Mouse (Mus musculus) lung, postnatal 0 days (tissue): ENCODE results near the gene Sulf2. TPM values are rescaled to one million over a fixed set of nuclear protein-coding genes. Genes with fewer than 3 reads are reported as not detected.
"Not testable (repeated sequence)": the region's sequence is repeated elsewhere in the genome, so short reads cannot be mapped to it uniquely, and the experiment has no call there.

Source experiments
- ATAC-seq: fragments of 200-750 bp; cut with Nextera tagmentation; 2 replicates; pipeline ENCODE4 v1.8.0; 2017; ENCODE audit warnings: moderate library complexity
- DNase-seq: peaks from one replicate; pipeline ENCODE4 v3.0.0-alpha.2; 2016; ENCODE audit warnings: low spot score
- H3K27ac ChIP-seq: fragments of 300-500 bp; sonication (generic); 2 replicates; pipeline ENCODE4 v1.5.1; 2014; ENCODE audit warnings: antibody characterized with exemption, mild to moderate bottlenecking, low read length, mixed read lengths
- H3K27me3 ChIP-seq: fragments of 300-500 bp; sonication (generic); replicated peaks from 2 replicates; pipeline ENCODE4 v1.6.1; 2014; ENCODE audit warnings: low read length, mixed read lengths; ENCODE audit not compliant: insufficient read depth
- H3K36me3 ChIP-seq: fragments of 300-500 bp; sonication (generic); 2 replicates; pipeline ENCODE4 v1.6.1; 2014; ENCODE audit warnings: low read length, mixed read lengths; ENCODE audit not compliant: insufficient read depth
- H3K4me1 ChIP-seq: fragments of 300-500 bp; sonication (generic); 2 replicates; pipeline ENCODE4 v1.6.1; 2014; ENCODE audit warnings: antibody characterized with exemption, low read depth, low read length, mixed read lengths; ENCODE audit not compliant: insufficient read depth
- H3K4me2 ChIP-seq: fragments of 300-500 bp; sonication (generic); replicated peaks from 2 replicates; pipeline ENCODE4 v1.6.1; 2014; ENCODE audit warnings: low read depth, mild to moderate bottlenecking, low read length, moderate library complexity, mixed read lengths
- H3K4me3 ChIP-seq: fragments of 300-500 bp; sonication (generic); 2 replicates; pipeline ENCODE4 v1.5.1; 2014; ENCODE audit warnings: low read depth, low read length
- H3K9ac ChIP-seq: fragments of 300-500 bp; sonication (generic); replicated peaks from 2 replicates; pipeline ENCODE4 v1.6.1; 2014; ENCODE audit warnings: low read depth, mild to moderate bottlenecking
- H3K9me3 ChIP-seq: fragments of 300-500 bp; sonication (generic); 2 replicates; pipeline ENCODE4 v1.6.1; 2016; ENCODE audit warnings: low read length, mixed read lengths
- CTCF ChIP-seq: IDR thresholded peaks from 2 replicates; pipeline ENCODE4 v1.5.1; 2016; ENCODE audit warnings: antibody characterized with exemption, mild to moderate bottlenecking
- EP300 ChIP-seq: IDR thresholded peaks from 2 replicates; pipeline ENCODE4 v1.6.1; 2016; ENCODE audit warnings: antibody characterized with exemption, mild to moderate bottlenecking, control low read depth
- WGBS: fragments of 180-500 bp; shearing (Covaris S2); extraction: QIAGEN DNeasy Blood & Tissue Kit; methylation state at CpG from one replicate; pipeline ENCODE4 v1.1.7; 2014; 5-methylcytosine and 5-hydroxymethylcytosine counted together
- polyA plus RNA-seq: library from polyadenylated mRNA; unstranded; fragments of >200 nt; fragmentation: Nextera tagmentation; extraction: Ambion mirVana; gene quantifications from 2 replicates; pipeline ENCODE4 v1.2.1, GENCODE M21; 2015

Sulf2 gene
- polyA plus RNA-seq, 1 experiment from 2014 or later: 13.6 TPM

GRCm38 (mm10) chr2:166195041-166195440 is 39.6 kb upstream of the Sulf2 start:
- Histone ChIP-seq H3K4me3 (no peak overlapping the region), H3K9me3 (no peaks in the 10 kb centered on the region), H3K27me3 (no peaks in the 10 kb centered on the region), H3K27ac (no peak overlapping the region), H3K9ac (no peak overlapping the region), H3K36me3 (no peaks in the 10 kb centered on the region), H3K4me1 (no peaks in the 10 kb centered on the region), H3K4me2 (no peak overlapping the region)
- ATAC-seq (no peak), DNase-seq (no peak)
- no peak for TF ChIP-seq CTCF
- TF ChIP-seq EP300: no peak
- 68% methylated on average over 6 of the region's 6 CpGs for whole genome bisulfite sequencing

GRCm38 (mm10) chr2:166194112-166194758 is 38.8 kb upstream of the Sulf2 start:
- Histone ChIP-seq H3K27ac (no peak overlapping the region), H3K4me2 (no peak overlapping the region), H3K9me3 (no peaks in the 10 kb centered on the region), H3K27me3 (no peaks in the 10 kb centered on the region), H3K36me3 (no peaks in the 10 kb centered on the region), H3K9ac (no peak overlapping the region), H3K4me3 (no peak overlapping the region), H3K4me1 (no peaks in the 10 kb centered on the region)
- TF ChIP-seq EP300 (no peak), CTCF (no peak)
- DNase-seq: no peak
- WGBS: 68% methylated on average over 16 of the region's 16 CpGs
- no peak for ATAC-seq

- H3K27ac ChIP-seq: no peak overlapping the region
- TF ChIP-seq CTCF (no peak), EP300 (no peak)
- no peak overlapping the region for H3K4me2 ChIP-seq
- H3K4me1 ChIP-seq: no peaks in the 10 kb centered on the region
- H3K36me3 ChIP-seq: no peaks in the 10 kb centered on the region
- 85% methylated on average over 3 of the region's 3 CpGs for WGBS
- no peaks in the 10 kb centered on the region for H3K27me3 ChIP-seq
- no peak for DNase-seq
- ATAC-seq: no peak
- H3K4me3 ChIP-seq: no peak overlapping the region
- H3K9me3 ChIP-seq: no peaks in the 10 kb centered on the region
- no peak overlapping the region for H3K9ac ChIP-seq
These were observed 38.0 kb upstream of the Sulf2 start for GRCm38 (mm10) chr2:166193509-166193908.

DNA sequence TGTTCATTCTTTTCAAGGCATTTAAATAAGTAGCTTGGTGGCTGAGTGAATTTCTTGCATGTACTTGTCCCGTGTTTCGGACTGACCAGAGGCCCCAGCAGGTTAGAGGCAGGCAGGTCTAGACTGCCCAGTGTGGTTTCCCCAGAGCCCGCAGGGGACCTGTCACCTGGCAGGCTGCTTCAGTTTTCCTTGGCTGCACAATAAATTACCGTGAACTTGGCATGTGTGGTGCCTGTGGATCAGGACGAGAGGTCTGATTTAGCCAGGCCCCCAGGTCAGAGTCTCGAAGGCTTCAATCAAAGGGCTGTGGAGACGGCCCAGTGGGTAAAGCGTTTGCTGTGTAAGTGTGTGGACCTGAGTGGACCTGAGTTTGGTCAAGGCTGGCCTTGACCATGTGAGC is 35.4 kb upstream of the Sulf2 start:
- Histone ChIP-seq H3K27ac (no peak overlapping the region), H3K4me2 (no peak overlapping the region), H3K9ac (no peak overlapping the region), H3K9me3 (no peaks in the 10 kb centered on the region), H3K4me3 (no peak overlapping the region), H3K36me3 (no peaks in the 10 kb centered on the region), H3K27me3 (no peaks in the 10 kb centered on the region), H3K4me1 (no peaks in the 10 kb centered on the region)
- ATAC-seq (no peak), DNase-seq (no peak)
- TF ChIP-seq EP300: no peak
- no peak for TF ChIP-seq CTCF
- WGBS: 76% methylated on average over 8 of the region's 8 CpGs

- no peaks in the 10 kb centered on the region for H3K9me3 ChIP-seq
- no peak overlapping the region for H3K4me2 ChIP-seq
- no peaks in the 10 kb centered on the region for H3K36me3 ChIP-seq
- DNase-seq (no peak), ATAC-seq (no peak)
- no peaks in the 10 kb centered on the region for H3K27me3 ChIP-seq
- TF ChIP-seq EP300: no peak
- no peak for TF ChIP-seq CTCF
- H3K4me1 ChIP-seq: no peaks in the 10 kb centered on the region
- no peak overlapping the region for H3K27ac ChIP-seq
- H3K9ac ChIP-seq: no peak overlapping the region
- no peak overlapping the region for H3K4me3 ChIP-seq
- 93% methylated on average over 11 of the region's 11 CpGs for WGBS
These were observed 33.7 kb upstream of the Sulf2 start for GRCm38 (mm10) chr2:166189191-166189590.

GRCm38 (mm10) chr2:166187874-166188453 is 32.5 kb upstream of the Sulf2 start:
- WGBS: 79% methylated on average over 8 of the region's 11 CpGs

GRCm38 (mm10) chr2:166187319-166187718 is 31.9 kb upstream of the Sulf2 start:
- not testable (repeated sequence) for H3K27ac ChIP-seq, DNase-seq, H3K4me3 ChIP-seq, H3K4me1 ChIP-seq, H3K27me3 ChIP-seq, ATAC-seq, H3K9ac ChIP-seq, H3K4me2 ChIP-seq, H3K9me3 ChIP-seq, H3K36me3 ChIP-seq
- 51% methylated on average over 5 of the region's 8 CpGs for WGBS

More at GRCm38 (mm10) chr2:166187874-166188453, 32.5 kb upstream of the Sulf2 start:
- H3K9me3 ChIP-seq, H3K27ac ChIP-seq, H3K4me1 ChIP-seq, H3K4me2 ChIP-seq, H3K36me3 ChIP-seq, H3K9ac ChIP-seq, H3K27me3 ChIP-seq, ATAC-seq, H3K4me3 ChIP-seq, DNase-seq: not testable (repeated sequence)
